Mouse (Mus musculus) limb, embryonic 14.5 days (tissue): ENCODE measurements at regions not wholly inside any gene's neighbourhood (a gene's known extent, or its start where the extent isn't known, plus 50 kb on each side); places are given as distances from the start of the nearest gene placed in this dataset.

ENCODE experiments used
- ATAC-seq: fragments of 200-750 bp; cut with Nextera tagmentation; 2 replicates; pipeline ENCODE4 v1.8.0; 2017; ENCODE audit warnings: low read depth, moderate number of reproducible peaks, moderate TSS enrichment; ENCODE audit not compliant: low FRiP score
- DNase-seq: peaks from one replicate; pipeline ENCODE4 v3.0.0-alpha.2; 2015; ENCODE audit warnings: low spot score
- H3K27ac ChIP-seq: fragments of 300-500 bp; sonication (generic); replicated peaks from 2 replicates; pipeline ENCODE4 v1.5.1; 2014; ENCODE audit warnings: low read depth, mild to moderate bottlenecking, low read length, moderate library complexity, mixed read lengths
- H3K27me3 ChIP-seq: fragments of 300-500 bp; sonication (generic); 2 replicates; pipeline ENCODE4 v1.6.1; 2014; ENCODE audit warnings: low read length, mixed read lengths; ENCODE audit not compliant: control insufficient read depth, insufficient read depth
- H3K36me3 ChIP-seq: fragments of 300-500 bp; sonication (generic); 2 replicates; pipeline ENCODE4 v1.6.1; 2014; ENCODE audit warnings: mild to moderate bottlenecking, low read length, moderate library complexity, mixed read lengths; ENCODE audit not compliant: control insufficient read depth, insufficient read depth
- H3K4me1 ChIP-seq: fragments of 300-500 bp; sonication (generic); 2 replicates; pipeline ENCODE4 v1.6.1; 2014; ENCODE audit warnings: antibody characterized with exemption, low read length, mixed read lengths; ENCODE audit not compliant: control insufficient read depth, insufficient read depth
- H3K4me2 ChIP-seq: fragments of 300-500 bp; sonication (generic); replicated peaks from 2 replicates; pipeline ENCODE4 v1.6.1; 2014; ENCODE audit warnings: low read depth, mild to moderate bottlenecking, low read length, moderate library complexity; ENCODE audit not compliant: severe bottlenecking
- H3K4me3 ChIP-seq: fragments of 300-500 bp; sonication (generic); replicated peaks from 2 replicates; pipeline ENCODE4 v1.5.1; 2014; ENCODE audit warnings: low read length
- H3K9ac ChIP-seq: fragments of 300-500 bp; sonication (generic); 2 replicates; pipeline ENCODE4 v1.6.1; 2014; ENCODE audit warnings: mild to moderate bottlenecking, low read depth, low read length, moderate library complexity; ENCODE audit not compliant: severe bottlenecking
- H3K9me3 ChIP-seq: fragments of 300-500 bp; sonication (generic); 2 replicates; pipeline ENCODE4 v1.6.1; 2016; ENCODE audit warnings: low read length; ENCODE audit not compliant: control insufficient read depth
- POLR2A ChIP-seq: fragments of 200-500 bp; IDR thresholded peaks from 2 replicates; pipeline ENCODE4 v1.8.0; 2012; ENCODE audit warnings: inconsistent platforms, mild to moderate bottlenecking, moderate library complexity, borderline replicate concordance; ENCODE audit not compliant: insufficient read depth, insufficient read length; ENCODE audit errors: extremely low read depth
- WGBS: fragments of 180-500 bp; shearing (Covaris S2); extraction: QIAGEN DNeasy Blood & Tissue Kit; methylation state at CpG from one replicate; pipeline ENCODE4 v1.1.7; 2014; 5-methylcytosine and 5-hydroxymethylcytosine counted together

DNA sequence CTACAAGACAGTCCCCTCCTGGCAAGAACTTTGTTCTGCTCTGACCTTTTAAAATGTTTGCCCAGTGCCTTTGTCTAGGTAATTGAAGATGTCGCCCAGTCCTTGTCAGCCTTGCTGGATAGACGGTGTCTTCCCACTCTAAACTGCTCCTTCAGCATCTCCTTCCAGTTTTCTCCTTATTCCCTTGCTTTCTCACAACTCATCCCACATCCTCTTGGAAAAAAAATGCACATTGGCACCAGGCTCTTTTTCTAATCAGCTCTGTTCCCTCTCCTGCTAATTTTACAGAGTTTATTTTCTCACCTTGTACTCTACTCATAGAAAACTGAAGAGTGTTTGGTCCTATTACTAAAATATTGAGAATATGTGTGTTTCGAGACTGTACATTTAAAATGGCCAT is 466.3 kb downstream of the Lmo4 start:
- H3K9me3 ChIP-seq: no peaks in the 10 kb centered on the region
- ATAC-seq (no peak), DNase-seq (no peak)
- no peak overlapping the region for H3K4me2 ChIP-seq
- H3K27ac ChIP-seq: no peak overlapping the region
- WGBS: 82% methylated on average over 3 of the region's 3 CpGs
- no peaks in the 10 kb centered on the region for H3K36me3 ChIP-seq
- no peak overlapping the region for H3K4me3 ChIP-seq
- H3K4me1 ChIP-seq: peaks cover 6% of the 10 kb centered on the region; the same call in 1 of the 2 replicates
- no peaks in the 10 kb centered on the region for H3K27me3 ChIP-seq
- H3K9ac ChIP-seq: no peak overlapping the region
- TF ChIP-seq POLR2A: no peak

DNA sequence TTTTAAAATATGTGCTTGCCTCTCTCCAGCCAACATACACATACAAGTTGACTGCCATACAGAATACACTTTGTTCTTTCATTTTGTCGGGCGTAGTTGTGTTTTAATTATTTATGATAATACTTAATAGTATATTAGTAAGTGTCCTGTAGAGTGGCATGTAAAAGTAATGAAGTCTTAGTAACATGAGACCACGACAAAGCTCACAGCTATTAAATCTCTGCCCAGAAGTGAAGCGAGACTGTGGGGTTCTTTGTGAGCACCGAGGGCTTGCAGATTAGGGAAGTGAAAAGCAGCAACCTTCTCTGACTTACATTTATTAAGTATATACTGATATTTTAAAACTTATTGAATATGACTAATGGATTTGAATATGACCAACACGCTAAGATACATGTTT is 467.2 kb downstream of the Lmo4 start:
- H3K9me3 ChIP-seq: no peaks in the 10 kb centered on the region
- DNase-seq: no peak
- H3K4me1 ChIP-seq: peaks cover 6% of the 10 kb centered on the region; the same call in 1 of the 2 replicates
- ATAC-seq: no peak
- no peak overlapping the region for H3K27ac ChIP-seq
- no peaks in the 10 kb centered on the region for H3K36me3 ChIP-seq
- H3K27me3 ChIP-seq: no peaks in the 10 kb centered on the region
- no peak for TF ChIP-seq POLR2A
- H3K4me2 ChIP-seq: no peak overlapping the region
- 27% methylated on average over 6 of the region's 6 CpGs for WGBS
- H3K4me3 ChIP-seq: no peak overlapping the region
- no peak overlapping the region for H3K9ac ChIP-seq

- ATAC-seq: no peak
- no peaks in the 10 kb centered on the region for H3K27me3 ChIP-seq
- H3K4me1 ChIP-seq: peaks cover 6% of the 10 kb centered on the region; the same call in 1 of the 2 replicates
- no peak overlapping the region for H3K9ac ChIP-seq
- WGBS: 74% methylated on average over 6 of the region's 6 CpGs
- no peak overlapping the region for H3K4me3 ChIP-seq
- no peak for DNase-seq
- H3K27ac ChIP-seq: no peak overlapping the region
- TF ChIP-seq POLR2A: no peak
- no peak overlapping the region for H3K4me2 ChIP-seq
- H3K36me3 ChIP-seq: no peaks in the 10 kb centered on the region
- no peaks in the 10 kb centered on the region for H3K9me3 ChIP-seq
These were observed 468.2 kb downstream of the Lmo4 start for GRCm38 (mm10) chr3:143736651-143737398.

DNA sequence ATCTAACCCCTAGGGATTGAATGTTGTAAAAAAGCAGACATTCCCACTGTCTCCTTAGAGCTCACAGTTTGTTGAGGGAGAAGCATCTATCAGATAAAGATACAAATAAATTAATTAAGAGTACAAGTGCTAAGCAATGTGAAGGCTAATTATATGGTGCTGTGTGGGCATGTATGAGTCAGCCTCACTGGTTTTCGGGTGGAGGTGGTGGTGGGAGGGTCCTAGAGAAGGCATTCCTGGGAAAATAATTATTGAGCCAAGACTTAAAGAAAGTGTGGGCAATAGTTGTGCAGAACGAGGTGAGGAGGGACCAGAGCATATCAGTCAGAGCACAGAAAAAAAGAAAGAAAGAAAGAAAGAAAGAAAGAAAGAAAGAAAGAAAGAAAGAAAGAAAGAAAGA is 470.2 kb downstream of the Lmo4 start:
- Histone ChIP-seq H3K9ac (no peak overlapping the region), H3K36me3 (no peaks in the 10 kb centered on the region), H3K27ac (no peak overlapping the region), H3K4me3 (no peak overlapping the region), H3K27me3 (no peaks in the 10 kb centered on the region), H3K4me2 (no peak overlapping the region), H3K4me1 (peaks cover 10% of the 10 kb centered on the region; the same call in 1 of the 2 replicates), H3K9me3 (no peaks in the 10 kb centered on the region)
- 72% methylated on average over 2 of the region's 2 CpGs for WGBS
- ATAC-seq: no peak
- DNase-seq: no peak
- TF ChIP-seq POLR2A: no peak

DNA sequence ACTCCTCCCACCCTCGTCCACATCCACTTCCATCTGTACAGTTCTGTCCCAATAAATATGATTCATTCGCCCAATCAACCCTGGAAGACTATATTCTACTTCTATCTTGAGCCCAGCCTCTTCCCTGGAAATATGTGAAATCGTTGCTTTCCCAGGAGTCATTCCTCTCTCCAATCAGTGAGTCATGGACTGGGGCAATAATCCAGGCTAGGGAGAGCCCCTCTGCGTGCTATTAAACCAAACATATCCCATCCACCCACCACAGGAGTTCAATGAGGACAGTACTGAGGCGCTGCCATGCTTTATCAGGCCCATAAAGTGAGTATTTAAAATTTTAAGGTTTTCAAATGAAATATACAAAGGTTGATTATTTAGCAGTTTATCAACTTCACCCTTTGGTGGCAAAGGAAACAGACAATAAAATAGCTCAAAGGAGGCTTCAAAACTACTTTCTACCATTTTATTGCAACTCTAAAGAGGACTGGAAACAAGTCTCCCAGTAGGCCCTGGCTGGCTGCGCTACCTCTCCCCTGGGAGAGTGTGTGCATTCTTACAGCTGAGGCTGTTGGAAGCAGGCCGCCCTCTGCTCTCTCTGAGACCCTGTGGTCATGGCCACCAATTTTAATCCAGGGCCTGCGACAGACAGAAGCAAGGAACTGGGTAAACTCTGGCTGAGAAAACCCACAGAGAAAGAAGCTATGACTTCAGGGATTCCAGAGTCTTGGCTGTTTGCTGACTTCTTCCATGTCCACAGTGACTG is 471.9 kb downstream of the Lmo4 start:
- DNase-seq: no peak
- TF ChIP-seq POLR2A: no peak

More for the DNA sequence above, 471.9 kb downstream of the Lmo4 start:
- no peak overlapping the region for H3K4me3 ChIP-seq
- WGBS: 53% methylated on average over 8 of the region's 8 CpGs
- H3K4me1 ChIP-seq: 0 out of 2 replicates have a peak, but pooled peaks cover 7% of the 10 kb centered on the region
- H3K4me2 ChIP-seq: no peak overlapping the region
- no peak for ATAC-seq
- H3K27ac ChIP-seq: no peak overlapping the region
- no peaks in the 10 kb centered on the region for H3K27me3 ChIP-seq
- H3K9me3 ChIP-seq: no peaks in the 10 kb centered on the region
- H3K36me3 ChIP-seq: no peaks in the 10 kb centered on the region
- no peak overlapping the region for H3K9ac ChIP-seq
